Mouse (Mus musculus) liver (tissue): ENCODE results near the gene Lpp.

Experiments
- DNase-seq: peaks from one replicate; pipeline ENCODE4 v3.0.0-alpha.2; 2020; ENCODE audit warnings: mixed read lengths

Lpp gene

GRCm38 (mm10) chr16:24568061-24568460 is 174.8 kb downstream of the Lpp start:
- no peak for DNase-seq

GRCm38 (mm10) chr16:24569681-24570080 is 176.4 kb downstream of the Lpp start:
- DNase-seq: no peak

GRCm38 (mm10) chr16:24576999-24577398 is 183.7 kb downstream of the Lpp start:
- DNase-seq: no peak

GRCm38 (mm10) chr16:24577798-24578197 is 184.5 kb downstream of the Lpp start:
- no peak for DNase-seq

- no peak for DNase-seq
Observed at GRCm38 (mm10) chr16:24582847-24583246, 189.5 kb downstream of the Lpp start.

- no peak for DNase-seq
Observed at GRCm38 (mm10) chr16:24593535-24593934, 200.2 kb downstream of the Lpp start.

- DNase-seq: no peak
Observed at GRCm38 (mm10) chr16:24594508-24594907, 201.2 kb downstream of the Lpp start.

GRCm38 (mm10) chr16:24595493-24595892 is 202.2 kb downstream of the Lpp start:
- DNase-seq: no peak

GRCm38 (mm10) chr16:24598567-24598966 is 205.3 kb downstream of the Lpp start:
- no peak for DNase-seq

GRCm38 (mm10) chr16:24599766-24600165 is 206.5 kb downstream of the Lpp start:
- DNase-seq: no peak

GRCm38 (mm10) chr16:24600260-24600948 is 207.1 kb downstream of the Lpp start:
- no peak for DNase-seq

GRCm38 (mm10) chr16:24603342-24603741 is 210.0 kb downstream of the Lpp start:
- DNase-seq: no peak

GRCm38 (mm10) chr16:24607896-24608457 is 214.7 kb downstream of the Lpp start:
- DNase-seq: no peak

- DNase-seq: no peak
Observed at GRCm38 (mm10) chr16:24619458-24619857, 226.2 kb downstream of the Lpp start.

- DNase-seq: no peak
Observed at GRCm38 (mm10) chr16:24620021-24620420, 226.7 kb downstream of the Lpp start.

- no peak for DNase-seq
Observed at GRCm38 (mm10) chr16:24622226-24623194, 229.2 kb downstream of the Lpp start.

- DNase-seq: no peak
Observed at GRCm38 (mm10) chr16:24624335-24624734, 231.0 kb downstream of the Lpp start.

- no peak for DNase-seq
Observed at GRCm38 (mm10) chr16:24625576-24625975, 232.3 kb downstream of the Lpp start.

GRCm38 (mm10) chr16:24628779-24629178 is 235.5 kb downstream of the Lpp start:
- no peak for DNase-seq

GRCm38 (mm10) chr16:24629218-24630172 is 236.2 kb downstream of the Lpp start:
- DNase-seq: no peak

- DNase-seq: no peak
Observed at GRCm38 (mm10) chr16:24635381-24635919, 242.1 kb downstream of the Lpp start.

- no peak for DNase-seq
Observed at GRCm38 (mm10) chr16:24636894-24637293, 243.6 kb downstream of the Lpp start.
